Mouse (Mus musculus): ENCODE measurements at regions not wholly inside any gene's neighbourhood (a gene's known extent, or its start where the extent isn't known, plus 50 kb on each side); places are given as distances from the start of the nearest gene placed in this dataset.

GRCm38 (mm10) chr1:41675345-41675744 is 869.9 kb downstream of the Tmem182 start:
- TF ChIP-seq CTCF (IDR thresholded peaks at IDR 0.05; ENCODE audit: borderline replicate concordance, extremely low read depth, insufficient read depth, insufficient read length) (no peak), POLR2A (IDR thresholded peaks at IDR 0.05; ENCODE audit: borderline replicate concordance, extremely low read depth, insufficient read depth, insufficient read length, poor library complexity, severe bottlenecking) (no peak)

All from brain, embryonic 14.5 days (tissue).